Mouse (Mus musculus) right cerebral cortex, postnatal 36 days (tissue): ENCODE measurements around the gene Alpk3.

Experiments used
- DNase-seq, 2 experiments: peaks; one replicate each; pipeline ENCODE4 v3.0.0; 2022; ENCODE audit warnings: low spot score in 2 of 2, mixed read lengths in 1 of 2

Gene Alpk3

GRCm38 (mm10) chr7:81057471-81057870 lies at the start of gene Alpk3:
Gene Alpk3, plus strand, starts transcription at chr7:81057600.
- DNase-seq: no peak

DNA sequence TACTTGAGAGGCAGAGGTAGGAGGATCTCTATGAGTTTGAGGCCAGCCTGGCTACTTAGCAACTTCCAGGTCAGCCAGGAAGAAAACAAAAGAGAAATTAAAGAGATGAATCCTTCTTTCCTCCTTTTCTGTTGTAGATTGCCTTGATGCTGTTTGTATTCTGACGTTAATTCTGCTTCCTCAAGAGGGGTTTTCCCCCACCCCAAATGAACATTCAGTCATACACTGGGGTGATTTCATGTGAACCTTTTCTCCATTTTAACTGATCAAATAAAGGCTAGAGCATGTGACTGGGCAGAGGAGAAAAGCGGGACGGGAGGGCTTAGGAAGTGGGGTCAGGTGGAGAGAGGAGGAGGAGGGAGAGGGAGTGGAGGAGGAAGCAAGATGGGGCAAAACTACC lies 49.1 kb upstream of the Alpk3 start:
- no peak for DNase-seq

DNA sequence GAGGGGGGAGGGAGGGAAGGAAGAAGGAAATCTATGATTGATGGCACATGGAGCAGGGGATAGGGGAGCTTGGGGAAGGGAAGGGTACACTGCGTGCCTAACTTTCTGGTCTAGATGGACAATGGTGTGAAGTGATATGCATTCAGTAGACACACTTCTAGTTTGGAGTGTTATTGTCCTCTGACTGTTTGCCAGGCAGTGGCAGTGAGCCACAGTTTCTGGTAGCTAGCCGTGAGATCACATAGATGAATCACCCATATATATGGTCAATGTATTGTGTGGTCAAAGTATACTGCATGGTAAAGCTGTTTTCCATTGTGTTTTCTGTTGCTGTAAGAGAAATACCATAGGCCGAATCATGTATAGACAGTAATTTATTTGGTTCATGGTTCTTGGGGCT lies 45.8 kb upstream of the Alpk3 start:
- no peak for DNase-seq

DNA sequence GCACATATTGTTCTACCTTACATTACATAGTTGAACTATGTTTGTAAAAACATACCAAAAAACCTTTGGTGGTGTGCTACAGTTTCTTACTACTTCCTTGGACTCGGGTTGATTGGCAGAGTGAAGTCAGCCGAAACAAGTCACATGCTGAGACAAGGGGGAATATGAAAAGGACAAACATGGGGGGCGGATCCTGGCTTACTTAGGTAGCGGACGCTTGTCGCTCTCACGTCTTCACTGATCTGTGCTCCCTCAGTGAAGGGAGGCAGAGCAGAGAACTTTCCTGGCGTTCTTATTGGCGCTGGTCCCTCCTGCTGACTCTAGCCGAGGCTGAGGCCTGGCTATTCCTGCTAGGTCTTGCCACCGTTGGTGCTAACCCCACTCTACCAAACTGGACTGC lies 37.1 kb upstream of the Alpk3 start:
- no peak for DNase-seq

DNA sequence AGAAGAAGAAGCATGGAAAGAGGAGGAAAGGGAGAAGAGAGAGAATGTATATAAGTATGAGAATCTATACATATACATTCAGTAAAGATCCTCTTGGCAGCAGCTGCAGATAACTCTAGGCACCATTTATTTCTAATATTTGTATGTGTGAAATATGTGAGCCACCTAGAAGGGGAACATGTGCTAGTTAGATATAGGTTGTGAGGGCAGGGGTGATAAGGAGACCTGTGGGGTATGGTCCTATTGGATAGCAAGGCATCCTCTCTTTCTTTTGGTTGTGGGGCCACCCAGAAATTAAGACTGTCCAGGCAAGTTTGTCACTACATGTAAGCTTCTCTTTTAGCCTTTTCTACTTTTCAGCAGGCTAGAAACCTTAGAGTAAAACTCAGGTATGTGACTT lies 34.7 kb upstream of the Alpk3 start:
- DNase-seq: no peak

DNA sequence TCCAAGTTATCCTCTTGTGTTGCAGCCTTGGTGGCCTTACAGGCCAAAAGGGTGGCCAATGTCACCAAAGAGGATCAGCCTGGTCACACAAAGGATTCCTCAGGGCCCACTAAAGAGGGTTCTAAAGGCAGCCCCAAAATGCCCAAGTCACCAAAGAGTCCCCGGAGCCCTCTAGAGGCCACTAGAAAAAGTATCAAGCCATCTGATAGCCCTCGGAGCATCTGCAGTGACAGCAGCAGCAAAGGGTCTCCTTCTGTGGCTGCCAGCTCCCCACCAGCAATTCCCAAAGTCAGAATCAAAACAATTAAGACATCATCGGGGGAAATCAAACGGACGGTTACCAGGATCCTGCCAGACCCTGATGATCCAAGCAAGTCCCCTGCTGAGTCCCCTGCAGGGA lies 33.3 kb upstream of the Alpk3 start:
- DNase-seq: no peak

DNA sequence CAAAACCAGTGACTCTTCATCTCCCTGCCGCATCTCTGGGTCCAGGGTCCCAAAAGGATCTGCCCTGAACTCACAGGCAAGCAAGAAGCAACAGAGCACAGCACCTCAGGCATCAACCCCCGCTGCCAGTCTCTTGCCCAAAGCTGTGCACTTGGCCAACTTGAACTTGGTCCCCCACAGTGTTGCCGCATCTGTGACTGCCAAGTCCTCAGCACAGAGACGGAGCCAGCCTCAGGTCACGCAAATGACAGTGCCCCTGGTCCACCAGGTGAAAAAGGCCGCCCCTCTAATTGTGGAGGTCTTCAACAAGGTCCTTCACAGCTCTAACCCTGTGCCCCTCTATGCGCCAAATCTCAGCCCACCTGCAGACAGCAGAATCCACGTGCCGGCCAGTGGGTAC lies 32.7 kb upstream of the Alpk3 start:
- no peak for DNase-seq

- DNase-seq: no peak
Measured at GRCm38 (mm10) chr7:81025751-81026150, 31.6 kb upstream of the Alpk3 start.

DNA sequence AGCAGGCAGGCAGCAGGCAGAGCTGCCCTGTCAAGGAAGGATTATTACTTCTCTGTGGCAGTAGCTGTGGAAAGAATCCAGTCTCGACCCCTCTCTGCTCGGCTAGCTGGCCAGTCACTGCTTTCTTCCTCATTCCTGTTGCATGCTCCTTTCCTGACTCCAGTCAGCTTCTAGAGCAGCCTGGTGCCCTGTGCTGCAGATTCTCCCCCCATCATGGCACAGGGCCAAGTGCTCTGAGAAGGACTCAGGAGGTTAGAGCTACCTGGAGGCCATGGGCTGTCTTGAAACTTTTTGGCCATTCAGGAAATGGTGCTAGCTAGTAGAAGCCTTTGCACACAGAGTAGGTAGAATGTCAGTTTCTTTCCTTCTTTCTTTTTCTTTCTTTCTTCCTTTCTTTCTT lies 17.7 kb upstream of the Alpk3 start:
- no peak for DNase-seq

GRCm38 (mm10) chr7:81043023-81043620 lies 14.3 kb upstream of the Alpk3 start:
- DNase-seq: no peak

DNA sequence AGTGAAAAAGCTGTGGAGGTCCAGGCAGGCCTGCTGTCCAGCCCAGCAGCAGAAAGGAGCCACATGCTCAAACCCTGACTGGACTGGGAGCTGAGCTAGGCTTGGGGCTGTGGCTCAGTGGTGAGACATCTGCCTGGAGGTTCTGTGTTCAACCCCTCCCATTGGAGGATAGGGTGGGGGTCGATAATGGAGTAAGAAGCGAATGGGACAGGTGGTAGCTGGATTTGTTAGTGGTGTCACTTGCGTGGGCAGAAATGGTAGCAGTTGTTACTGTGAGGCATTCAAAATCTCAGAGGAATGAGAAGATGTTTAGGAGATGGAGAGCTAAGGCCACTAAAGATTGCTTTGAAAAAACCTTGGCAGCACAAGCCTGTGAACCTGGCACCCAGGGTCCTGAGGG lies 9.6 kb upstream of the Alpk3 start:
- DNase-seq: no peak

DNA sequence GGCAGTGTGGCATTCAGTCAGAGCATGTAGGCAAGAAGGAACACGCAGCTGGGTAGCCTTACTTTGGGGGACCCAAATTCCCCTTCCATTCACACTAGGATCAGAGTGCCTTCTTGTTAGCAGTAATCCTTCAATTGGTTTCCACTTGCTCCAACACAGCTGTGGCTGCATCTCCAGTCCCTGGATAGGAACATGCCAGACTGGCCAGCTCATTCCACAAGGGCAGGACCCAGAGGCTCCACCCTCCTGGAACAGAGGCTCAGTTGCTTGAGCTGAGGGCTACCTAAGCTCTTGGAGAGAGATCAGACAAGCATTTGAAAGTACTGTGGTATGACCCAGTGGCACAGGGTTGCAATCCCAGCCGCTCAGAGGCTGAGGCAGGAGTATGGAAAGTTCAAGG lies 8.9 kb upstream of the Alpk3 start:
- DNase-seq: no peak

DNA sequence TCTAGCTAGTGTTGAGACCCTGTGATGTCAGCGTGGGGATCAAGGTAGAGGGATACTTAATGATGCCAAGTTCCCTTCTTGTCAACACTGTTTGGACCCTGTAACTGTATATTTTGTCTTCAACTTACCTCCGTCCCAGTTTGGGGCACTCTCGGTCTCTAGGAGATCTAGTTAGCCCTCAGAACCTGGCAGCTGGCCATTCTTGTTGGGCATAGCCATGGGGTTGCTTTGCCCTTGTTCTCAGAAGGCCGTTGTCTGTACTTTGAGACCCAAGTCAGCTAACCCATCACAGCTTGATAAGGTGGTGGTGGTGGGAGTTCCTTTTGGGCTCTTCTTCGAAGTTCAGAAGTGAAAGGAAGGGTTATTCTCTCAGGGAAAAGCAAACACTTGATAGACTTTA lies 7.4 kb upstream of the Alpk3 start:
- no peak for DNase-seq

- DNase-seq: no peak
Measured at GRCm38 (mm10) chr7:81055709-81056370, 1.6 kb upstream of the Alpk3 start.

- DNase-seq: no peak
Measured at GRCm38 (mm10) chr7:81057901-81058711, 706 bp downstream of the Alpk3 start.

GRCm38 (mm10) chr7:81058712-81059154 lies 1.3 kb downstream of the Alpk3 start:
- no peak for DNase-seq

DNA sequence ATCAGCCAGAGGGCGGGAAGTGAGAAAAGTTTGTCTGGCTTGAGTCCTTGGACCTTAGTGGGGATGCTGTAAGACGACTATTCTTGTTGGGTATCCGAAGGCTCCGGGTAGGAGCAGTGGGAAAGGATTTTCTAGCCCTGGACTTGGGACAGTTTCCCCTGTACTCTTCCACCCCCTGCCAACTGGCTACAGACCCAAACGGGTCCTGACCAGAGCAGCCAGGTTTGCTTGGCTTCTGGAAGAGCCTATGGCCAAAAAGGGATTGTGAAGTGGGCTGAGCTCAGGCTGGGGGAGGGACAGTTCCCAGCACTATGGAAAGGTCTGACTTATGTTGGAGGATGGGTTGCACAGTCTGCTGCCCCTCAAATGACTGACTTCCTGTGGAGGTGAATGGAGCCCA lies 2.0 kb downstream of the Alpk3 start:
- no peak for DNase-seq

GRCm38 (mm10) chr7:81060908-81061307 lies 3.5 kb downstream of the Alpk3 start:
- no peak for DNase-seq

DNA sequence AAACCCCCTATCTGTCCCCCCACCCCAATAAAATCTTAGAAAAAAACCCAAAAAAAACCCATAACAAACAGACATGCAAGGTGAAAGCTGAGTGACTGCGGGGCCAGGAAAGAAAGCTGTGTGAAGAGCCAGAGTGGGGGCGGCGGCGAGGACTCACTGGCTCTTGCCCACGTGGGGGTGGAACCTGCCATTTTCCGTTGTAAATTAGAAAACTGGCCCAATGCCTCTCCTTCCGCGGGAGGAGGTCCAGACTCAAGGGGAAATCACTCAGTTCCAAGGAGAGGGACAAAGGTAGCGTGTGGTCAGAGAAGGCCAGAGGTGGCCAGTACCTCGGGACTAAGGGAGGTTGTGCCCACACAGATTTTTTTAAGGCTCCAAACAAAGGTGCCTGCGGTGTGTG lies 4.5 kb downstream of the Alpk3 start:
- DNase-seq: no peak

DNA sequence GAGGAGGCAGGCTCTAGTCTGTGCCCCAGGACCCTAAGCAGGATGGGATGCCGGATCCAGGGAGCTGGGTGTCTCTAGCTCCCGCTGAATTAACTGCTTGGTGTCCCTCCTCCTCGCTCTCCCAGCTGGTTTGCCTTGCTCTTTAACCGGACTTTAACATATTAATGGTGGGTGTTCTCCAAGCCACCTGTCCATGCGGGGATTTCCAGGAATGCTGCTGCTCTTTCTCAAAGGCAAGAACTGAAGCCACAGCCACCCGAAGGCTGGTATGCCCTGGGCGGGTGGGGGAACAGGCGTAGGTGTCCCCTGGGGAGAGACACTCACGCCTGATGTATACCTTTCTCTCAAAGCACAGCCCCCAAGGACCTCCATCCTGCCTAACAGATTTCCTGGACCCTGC lies 5.9 kb downstream of the Alpk3 start:
- DNase-seq: no peak

GRCm38 (mm10) chr7:81066714-81067113 lies 9.3 kb downstream of the Alpk3 start:
- no peak for DNase-seq

DNA sequence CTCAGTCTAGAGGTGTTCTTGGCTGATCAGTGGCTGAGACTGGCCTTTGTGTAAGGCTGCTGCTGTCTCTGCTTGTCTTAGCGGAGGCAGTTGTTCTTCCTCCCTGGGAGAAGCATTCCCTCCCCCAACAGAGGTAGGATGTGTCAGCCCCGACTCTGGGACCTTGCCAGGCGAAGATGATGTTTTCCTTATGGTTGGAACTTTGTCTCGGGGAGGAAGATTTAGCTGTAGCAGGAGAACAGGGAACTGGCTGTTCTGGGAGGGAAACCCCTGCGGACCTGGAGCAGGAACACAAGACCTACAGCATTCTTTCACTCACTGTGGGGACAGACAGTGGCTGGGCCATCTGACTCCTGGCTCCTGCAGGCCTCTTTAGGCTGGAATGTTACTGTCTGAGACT lies 15.1 kb downstream of the Alpk3 start:
- peak; percentile 14 for DNase-seq

- DNase-seq: no peak
Measured at GRCm38 (mm10) chr7:81073273-81073672, 15.9 kb downstream of the Alpk3 start.
